Mouse (Mus musculus): ENCODE data around the gene Gm20388.

The Gm20388 gene

DNA sequence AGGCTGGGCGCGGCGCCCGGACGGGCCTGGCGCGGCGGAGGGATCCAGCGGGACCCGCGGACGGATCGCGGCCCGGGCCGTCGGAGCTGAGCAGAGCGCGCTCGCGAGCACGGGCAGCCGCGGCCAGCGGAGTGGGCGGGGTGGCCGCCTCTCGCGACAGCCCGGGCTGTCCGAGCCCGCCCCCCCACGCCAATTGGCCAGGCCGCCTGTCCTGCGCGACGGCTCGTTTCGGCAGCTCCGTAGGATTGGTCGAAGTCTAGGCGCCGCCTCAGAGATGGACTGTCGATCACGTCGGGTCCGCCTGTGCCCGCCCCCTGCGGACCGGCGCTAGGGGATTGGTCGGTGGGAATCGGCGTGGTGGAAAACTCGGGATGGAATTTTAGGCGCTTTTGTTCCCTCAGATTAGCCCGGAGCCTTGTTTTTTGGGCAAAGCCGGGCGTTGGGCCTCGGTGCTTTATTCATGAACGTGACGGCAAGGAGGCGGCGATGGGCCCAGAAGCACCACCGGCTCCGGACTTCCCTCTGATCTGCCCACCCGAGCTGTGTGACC lies 1742.2 kb downstream of the Gm20388 start, which contains the start of gene Zcchc14:
Gene Zcchc14, minus strand, starts transcription at position 128 of the 550 bp plus-strand sequence.
- DNase-seq (ENCODE audit: low spot score): peak; percentile 100

DNA sequence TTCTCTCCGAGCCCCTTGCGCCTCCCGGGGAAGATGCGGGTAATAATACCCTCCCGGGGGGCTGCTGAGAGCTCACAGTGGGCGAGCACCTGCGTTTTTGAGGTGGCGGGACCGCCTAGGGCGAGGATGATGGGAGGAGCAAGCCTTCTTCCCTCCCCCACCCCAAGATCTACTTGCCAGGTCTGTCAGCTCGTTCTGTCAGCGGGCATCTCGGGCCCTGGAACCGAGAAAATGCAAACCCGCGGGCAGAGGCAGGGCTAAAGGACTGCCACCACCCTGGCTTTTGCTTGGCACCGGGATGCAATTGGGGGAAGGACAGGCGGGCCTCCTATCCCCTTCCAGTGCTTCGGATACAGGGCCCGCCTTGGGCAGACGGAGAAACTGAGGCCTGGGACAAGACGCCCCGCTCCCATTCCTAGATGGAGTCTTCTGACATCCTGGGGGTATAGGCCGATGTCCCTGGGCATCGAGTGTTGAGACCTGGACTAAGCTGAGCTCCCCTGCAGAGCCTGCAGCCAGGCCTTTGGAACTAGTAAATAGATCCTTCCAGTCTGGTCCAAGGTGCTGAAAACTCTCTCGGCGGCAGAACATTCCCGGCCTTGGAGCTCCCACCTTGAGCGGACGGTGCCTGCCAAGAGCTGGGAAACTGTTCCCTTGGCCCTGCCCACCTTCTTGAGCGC lies 1742.8 kb downstream of the Gm20388 start:
- DNase-seq (ENCODE audit: low spot score): peak; percentile 76

DNA sequence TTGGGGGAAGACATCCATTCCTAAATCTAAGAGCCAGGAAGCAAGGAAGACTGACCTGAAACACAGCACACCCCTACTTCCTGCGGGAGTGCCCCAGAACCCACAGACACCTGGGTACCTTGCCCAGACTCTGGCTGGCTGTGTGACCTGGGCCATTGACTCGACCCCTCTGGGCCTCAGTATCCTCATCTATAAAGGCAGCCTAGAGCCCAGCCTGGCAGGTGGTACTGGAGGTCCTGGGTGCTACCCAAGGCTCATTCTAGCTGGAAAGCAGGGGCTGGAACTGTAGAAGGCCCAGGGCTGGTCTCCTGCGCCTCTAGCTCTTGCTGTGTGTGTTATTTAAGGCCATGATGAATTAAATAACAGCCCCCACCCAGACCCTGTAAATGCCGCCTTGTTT lies 1743.5 kb downstream of the Gm20388 start:
- DNase-seq (ENCODE audit: low spot score): no peak

DNA sequence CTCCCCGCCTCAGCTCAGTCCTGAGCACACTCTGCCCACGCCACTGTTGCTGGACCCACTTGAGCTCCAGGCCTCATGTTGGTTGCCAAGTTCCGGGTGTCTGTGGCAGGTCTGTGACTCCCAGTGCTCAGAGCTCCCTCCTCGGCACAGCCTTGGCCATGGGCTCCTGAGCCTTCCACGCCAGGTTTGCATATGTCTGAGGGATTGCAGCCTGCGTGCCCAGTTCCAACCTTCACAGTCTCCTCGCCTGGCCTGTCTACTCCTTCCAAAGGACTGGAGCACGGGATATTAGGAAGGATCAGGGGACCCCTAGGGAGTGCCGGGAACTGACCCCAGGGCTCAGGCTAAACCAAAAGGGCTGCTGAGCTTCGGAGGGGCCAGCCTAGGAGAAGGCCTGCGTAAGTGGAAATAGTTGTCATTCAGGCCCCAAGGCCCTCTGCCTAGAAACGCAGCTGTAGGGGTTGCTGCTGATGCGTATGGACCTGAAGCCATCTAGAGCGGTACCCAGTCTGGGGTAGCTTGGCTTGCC lies 1744.4 kb downstream of the Gm20388 start:
- DNase-seq (ENCODE audit: low spot score): no peak

DNA sequence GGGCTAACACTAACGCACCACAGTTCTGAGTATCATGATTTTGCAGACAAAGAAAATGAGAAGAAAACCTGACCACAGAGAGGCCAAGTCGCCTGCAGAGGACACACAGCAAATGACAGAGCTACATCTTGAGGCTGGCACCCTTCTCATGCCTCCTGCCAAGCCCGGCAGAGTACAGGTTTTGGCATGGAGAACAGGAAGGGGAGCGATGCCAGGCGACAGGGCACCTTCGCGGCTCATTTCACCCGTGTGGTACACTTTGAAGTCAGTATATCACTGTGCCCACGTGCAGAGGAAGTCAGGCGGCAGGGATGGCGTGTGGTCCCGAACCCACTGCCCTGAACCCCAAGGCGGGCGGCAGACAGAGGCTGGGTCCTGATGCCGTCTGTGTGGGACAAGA lies 1750.0 kb downstream of the Gm20388 start:
- no peak for DNase-seq (ENCODE audit: low spot score)

DNA sequence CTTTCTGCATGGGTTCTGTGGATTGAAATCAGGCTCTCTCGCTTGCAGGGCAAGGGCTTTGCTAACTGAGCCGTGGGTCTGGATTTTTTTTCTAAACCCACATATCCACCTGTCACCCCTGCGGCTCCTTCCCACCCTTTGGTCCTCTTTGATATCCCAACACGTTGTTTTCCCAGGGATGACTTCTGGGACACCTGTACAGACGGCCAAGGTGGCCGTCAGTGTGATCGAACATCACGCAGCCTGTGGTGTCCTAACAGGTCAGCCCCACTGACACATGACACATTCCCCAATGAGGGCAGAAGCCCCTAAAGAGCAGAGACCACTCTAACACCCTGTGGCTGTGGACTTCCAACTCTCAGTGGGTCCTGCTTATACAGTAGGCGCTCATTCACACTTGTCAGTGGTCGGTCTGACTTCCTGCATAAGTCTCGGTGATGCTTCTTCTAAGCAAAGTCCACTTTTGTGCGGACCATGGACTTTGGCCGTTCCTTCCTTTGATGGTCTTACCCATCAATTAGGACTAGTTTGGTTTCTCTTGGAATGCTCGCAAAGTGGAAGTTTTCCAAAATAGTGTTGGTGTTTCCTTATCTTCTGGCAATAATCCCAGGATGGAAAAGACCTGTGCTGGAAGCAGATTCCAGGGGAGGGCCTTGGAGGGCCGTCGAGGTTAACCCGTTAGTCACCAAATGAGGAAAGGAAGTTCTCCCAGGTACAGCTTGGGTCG lies 1751.2 kb downstream of the Gm20388 start:
- DNase-seq (ENCODE audit: low spot score): no peak

DNA sequence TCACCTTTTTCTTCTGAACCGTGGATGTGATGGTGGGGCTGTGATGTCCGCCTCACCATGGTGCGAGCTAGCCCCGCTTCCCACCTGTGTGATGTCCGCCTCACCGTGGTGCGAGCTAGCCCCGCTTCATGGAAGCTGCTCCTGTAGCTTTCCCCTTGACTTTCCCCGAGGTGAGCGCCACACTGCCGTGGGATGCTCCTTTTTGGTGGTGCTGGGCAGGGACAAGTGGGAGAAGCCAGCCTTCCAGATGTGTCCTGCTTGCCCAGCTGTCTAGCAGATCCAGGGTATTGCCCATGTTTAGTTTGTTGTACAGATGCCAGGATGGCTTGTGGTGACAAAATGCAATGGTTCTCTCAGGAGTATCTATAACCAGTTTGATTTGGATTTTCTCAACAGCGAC lies 1752.5 kb downstream of the Gm20388 start:
- DNase-seq (ENCODE audit: low spot score): no peak

DNA sequence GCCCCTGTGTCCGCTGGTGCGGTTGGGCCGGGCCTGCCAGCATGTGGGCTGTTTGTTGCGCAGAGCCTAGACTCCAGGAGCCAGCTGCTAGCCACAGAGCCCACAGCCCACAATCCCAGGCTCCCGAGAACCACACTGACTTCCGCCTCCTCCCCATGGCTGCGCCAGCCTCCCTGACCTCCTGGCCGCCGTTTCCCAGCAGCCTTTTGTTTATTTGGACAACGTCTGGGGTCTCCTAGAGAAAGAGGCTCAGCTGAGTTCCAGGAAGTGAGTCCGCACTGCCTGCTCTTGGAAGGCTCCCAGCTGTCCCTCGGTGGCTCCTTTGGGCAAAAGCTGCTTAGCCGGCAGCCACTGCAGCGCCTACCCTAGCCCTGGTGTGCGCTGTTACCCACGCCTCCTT lies 1754.7 kb downstream of the Gm20388 start:
- DNase-seq (ENCODE audit: low spot score): peak; percentile 89

DNA sequence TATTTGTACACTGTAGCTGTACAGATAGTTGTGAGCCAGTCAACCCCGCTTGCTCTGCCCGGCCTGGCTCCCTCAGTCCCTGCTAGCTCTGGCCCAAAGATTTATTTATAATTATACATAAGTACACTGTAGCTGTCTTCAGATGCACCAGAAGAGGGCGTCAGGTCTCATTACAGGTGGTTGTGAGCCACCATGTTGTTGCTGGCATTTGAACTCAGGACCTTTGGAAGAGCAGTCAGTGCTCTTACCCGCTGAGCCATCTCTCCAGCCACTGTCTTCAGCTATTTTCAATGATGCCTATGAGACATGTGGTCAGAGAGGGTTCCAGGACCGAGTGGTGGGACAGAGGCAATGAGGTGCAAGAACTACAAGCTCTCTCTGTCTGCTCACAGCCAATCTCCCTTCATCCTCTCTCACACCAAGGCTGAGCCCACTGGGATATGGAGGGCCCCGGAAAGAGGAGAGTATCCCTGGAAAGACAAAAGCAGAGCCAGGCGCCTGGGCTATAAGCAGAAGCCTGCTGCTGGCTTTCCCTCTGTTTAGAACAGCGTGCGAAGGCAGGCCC lies 1757.4 kb downstream of the Gm20388 start:
- DNase-seq (ENCODE audit: low spot score): peak; percentile 82

DNA sequence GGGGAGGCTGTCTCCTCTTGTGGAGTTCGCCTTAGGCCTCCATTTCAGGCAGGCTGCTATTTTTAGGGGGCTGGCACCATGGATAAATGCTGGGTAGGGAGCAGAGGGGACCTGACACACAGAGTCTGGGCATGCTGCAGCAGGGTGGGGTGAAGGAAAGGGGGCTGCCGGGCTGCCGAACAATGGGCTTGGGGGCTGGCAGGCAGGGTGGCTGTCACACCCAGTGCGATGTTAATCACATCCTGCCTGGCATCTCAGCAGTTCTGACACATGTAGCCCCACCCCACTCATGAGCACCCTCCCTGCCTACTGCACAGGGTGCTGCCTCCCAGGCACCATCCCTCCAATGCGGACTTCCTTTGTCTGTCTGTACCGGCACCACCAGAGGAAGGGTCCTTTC lies 1757.9 kb downstream of the Gm20388 start:
- DNase-seq (ENCODE audit: low spot score): peak; percentile 83

DNA sequence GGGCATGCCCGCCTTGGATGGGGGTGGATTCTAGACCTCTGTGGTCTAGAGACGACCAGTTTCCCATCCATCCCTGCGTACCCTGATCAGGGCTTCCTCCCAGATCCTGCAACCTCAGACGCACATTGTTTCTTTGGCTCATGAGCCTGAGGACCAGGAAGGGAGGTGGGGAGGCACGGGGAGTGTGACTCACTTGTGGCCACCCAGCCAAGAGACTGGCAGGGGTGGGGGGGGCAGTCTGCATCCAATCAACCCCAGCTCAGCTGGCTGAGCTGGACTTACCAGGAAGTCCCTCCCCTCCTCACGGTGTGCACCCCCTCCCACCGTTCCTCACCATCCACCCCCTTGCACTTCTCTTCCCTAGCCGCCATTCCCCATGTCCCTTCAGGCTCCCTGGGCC lies 1758.6 kb downstream of the Gm20388 start:
- DNase-seq (ENCODE audit: low spot score): peak; percentile 93

DNA sequence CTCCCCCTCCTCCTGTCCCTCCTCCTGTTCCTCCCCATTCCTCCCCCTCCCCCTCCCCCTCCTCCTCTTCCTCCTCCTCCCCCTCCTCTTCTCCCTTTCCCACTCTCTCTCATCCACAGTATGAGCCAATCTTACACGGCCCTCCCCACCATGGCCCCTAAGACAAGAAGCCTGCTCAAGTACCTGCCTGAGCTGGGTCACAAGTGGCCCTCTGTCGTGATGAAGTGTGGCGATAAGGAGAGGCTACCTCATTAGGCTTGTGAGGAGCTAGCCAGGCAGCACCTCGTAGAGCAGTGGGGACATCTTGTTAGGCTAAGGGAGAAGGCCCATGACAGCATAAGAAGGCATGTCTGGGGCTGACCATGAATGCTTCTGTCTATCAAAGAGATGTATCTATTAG lies 1762.5 kb downstream of the Gm20388 start:
- DNase-seq (ENCODE audit: low spot score): no peak

DNA sequence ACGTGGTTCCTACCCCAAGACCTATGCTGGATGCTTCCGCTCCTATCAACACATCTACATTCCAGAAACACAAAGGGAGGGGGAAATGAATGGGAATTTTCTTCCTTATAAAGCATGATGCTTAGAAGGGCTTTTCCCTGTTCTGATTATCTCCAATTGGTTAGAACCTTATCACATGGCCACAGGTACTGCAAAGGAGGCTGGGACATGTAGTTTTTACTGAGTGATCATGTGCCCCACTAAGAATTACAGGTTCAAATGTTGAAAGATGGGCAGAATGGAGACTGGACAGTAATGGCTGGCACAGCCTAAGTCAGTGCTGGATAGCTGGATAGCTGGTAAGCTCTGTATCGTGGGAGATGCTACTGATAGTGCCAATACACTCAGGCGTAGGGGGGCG lies 1763.3 kb downstream of the Gm20388 start:
- peak; percentile 54 for DNase-seq (ENCODE audit: low spot score)

DNA sequence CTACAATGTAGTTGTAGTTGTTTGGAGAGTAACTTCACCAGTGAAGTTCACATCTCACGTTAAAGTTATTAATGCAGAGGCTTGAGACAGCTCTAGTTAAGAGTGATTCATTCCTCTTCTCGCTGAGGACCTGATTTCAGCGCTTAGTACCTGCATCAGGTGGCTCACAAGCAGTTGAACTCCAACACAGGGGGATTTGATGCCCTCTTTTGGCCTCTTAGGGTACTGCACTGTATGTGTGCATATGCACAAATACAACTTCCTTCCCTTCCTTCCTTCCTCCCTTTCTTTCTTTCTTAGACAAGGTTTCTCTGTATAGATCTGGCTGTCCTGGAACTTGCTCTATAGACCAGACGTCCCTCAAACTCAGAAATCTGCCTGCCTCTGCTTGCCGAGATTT lies 1763.9 kb downstream of the Gm20388 start:
- no peak for DNase-seq (ENCODE audit: low spot score)

DNA sequence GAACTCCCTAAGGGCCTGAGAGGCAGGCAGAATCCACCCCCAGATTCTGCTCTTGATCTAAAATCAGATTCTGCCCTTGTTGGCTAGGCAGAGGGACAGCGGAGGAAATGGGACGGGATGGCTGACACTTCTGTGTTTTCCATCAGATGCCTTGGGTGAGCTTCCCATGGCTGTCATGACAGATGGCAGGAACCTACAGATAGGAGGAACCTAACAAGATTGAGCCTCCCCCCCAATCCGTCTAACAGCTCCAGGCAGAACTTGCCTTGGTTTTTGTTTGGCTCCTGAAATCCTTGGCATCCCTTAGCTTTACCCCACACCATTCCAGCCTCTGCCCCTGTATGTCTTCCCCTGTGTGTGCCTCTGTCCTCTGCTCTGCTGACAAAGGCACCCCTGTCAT lies 1764.5 kb downstream of the Gm20388 start:
- DNase-seq (ENCODE audit: low spot score): no peak

DNA sequence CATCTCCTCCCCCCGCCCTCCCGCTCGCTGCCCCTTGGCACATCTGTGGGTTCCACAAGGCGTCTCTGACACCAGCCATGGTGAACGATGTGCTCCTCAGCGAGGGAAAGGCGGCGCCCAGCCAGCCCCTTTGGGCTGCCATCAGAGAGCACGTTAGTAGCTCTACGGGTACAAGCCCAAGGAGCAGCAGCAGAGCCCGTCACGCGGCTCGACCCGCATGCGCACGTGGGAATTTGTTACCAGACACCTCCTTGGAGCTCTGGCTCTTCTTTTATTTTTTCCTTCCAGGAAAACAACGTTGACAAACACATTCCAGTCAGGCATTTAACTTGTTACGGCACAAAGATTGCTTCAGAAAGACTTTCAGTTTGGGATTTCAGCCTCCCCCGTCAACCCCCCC lies 1765.1 kb downstream of the Gm20388 start:
- DNase-seq (ENCODE audit: low spot score): peak; percentile 41

DNA sequence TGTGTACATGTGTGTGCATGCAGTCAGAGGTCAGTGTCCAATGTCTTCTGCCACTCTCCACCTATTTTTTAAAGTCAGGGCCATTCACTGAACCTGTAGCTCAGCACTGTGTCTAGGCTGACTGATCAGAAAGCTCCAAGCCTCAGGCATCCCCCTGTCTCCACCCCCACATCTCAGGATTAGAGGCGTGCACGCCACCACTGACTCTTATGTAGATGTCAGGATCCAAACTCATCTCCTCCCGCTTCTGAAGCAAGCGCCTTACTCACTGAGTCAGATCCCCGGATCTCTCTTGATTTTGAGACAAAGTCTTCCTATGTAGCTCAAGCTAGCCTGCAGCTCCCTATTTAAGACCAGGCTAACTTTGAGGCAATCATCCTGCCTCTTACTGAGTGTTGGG lies 1768.1 kb downstream of the Gm20388 start:
- no peak for DNase-seq (ENCODE audit: low spot score)

DNA sequence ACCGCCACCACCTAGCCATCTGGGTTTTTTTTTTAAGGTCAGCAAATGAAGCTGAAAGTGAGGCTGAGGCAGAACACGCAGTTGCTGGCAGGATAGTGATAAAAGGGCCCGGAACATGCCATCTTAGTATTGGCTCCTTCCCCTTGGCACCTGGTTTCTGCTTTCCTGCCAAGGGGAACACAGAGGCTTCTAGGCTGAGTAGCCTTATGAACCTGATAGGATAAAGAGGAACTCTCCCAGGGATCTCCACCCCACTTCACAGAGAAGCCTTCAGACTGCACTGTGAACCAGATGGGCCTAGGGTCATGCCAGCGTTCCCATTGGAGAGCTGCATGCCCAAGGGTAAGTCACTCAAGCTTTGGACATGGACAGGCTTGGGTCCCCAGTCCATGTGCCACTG lies 1770.3 kb downstream of the Gm20388 start:
- DNase-seq (ENCODE audit: low spot score): no peak

DNA sequence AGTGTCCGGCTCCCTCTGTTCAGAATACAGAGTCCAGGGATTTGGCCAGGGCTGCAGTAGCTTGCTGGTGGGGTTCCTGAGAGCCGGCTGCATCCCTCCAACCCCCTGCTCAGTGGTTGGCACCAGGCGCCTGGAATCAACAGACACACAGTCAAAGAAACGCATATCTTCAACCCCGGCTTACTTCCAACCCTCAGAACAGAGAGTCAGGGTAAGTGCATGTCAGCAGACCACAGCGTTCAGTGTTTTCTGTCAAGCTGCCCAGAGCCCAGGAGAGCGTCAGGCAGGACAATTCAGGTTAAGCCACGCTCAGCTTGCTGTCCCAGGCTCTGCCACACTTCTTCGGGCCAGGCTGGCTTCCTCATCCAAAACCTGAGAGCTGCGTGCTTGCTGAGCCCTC lies 1770.8 kb downstream of the Gm20388 start:
- DNase-seq (ENCODE audit: low spot score): no peak

DNA sequence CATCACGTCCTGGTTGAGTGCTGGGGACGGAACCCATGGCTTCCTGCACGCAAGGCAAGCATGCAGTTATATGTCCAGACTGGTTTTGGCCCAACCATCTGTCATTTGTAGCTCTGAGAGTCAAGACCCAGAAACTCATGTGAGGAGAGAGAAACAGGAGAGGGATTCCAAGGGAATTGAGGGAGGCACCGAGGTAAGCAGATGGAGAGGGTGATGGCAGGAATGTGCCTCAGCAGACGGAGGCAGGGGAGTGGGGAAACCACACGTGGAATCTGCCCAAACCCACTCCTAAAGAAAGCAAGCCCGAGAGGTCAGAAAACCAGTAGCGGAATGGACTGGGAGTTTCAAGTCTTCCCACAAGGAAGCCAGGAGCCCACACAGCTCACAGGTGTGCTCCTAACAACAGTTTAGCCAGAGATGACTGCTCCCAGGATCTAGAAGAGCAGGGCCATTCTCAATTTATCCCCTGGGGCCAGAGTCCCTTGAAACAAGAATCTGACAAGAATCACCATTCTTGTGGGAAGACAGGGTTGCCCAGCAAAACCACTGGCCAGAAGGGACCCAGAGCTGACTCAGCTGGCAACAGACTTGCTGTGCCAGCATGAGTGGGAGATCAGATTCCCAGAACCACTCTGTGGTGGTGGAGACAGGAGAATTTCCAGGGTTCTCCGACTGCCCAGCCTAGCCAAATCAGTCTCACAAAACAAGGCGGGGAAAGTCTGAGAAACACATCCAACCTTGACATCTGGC lies 1772.6 kb downstream of the Gm20388 start:
- DNase-seq (ENCODE audit: low spot score): no peak

DNA sequence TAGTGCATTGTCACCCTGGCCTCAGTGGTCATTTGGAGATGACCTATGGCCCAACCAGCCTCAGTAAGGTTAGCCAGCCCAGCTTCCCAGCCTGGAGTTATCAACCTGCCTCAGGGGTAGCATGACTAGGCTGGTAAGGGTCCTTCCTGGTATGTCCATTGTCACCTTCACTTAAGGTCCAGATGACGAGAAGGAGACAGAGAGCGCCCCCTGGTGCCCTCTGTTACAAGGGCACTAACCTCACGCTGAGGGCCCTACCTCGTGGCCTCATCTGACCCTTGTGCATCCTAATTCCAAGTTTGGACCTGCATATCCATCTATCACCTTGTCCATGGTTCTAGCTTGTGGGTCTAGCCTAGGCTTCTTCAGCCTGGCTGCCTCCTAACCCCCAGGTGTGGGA lies 1774.8 kb downstream of the Gm20388 start:
- DNase-seq (ENCODE audit: low spot score): peak; percentile 79

Data from MN1 (cell line).